Mouse (Mus musculus) heart, adult 18-20 months (tissue): ENCODE measurements around the gene Pgs1. TPM values are rescaled to one million over a fixed set of nuclear protein-coding genes. Genes with fewer than 3 reads are reported as not detected.

Source experiments
- DNase-seq, 2 experiments: peaks; one replicate each; pipeline ENCODE4 v3.0.0; 2021 to 2022; ENCODE audit warnings: mixed read lengths in 1 of 2
- total RNA-seq, 2 experiments: library from RNA; stranded (reverse); gene quantifications; 2 replicates each; pipeline ENCODE4 v1.2.3; 2021

Gene Pgs1
- total RNA-seq, 2 experiments from 2014 or later = 17.0 to 18.8 TPM

GRCm38 (mm10) chr11:117975211-117975967, 10.7 kb upstream of the Pgs1 start:
- DNase-seq = no peak

GRCm38 (mm10) chr11:117976081-117976582, 10.0 kb upstream of the Pgs1 start:
- peak; percentile 66 to 78 for DNase-seq

- no peak for DNase-seq
Observed at GRCm38 (mm10) chr11:117977694-117978360, 8.3 kb upstream of the Pgs1 start.

DNA sequence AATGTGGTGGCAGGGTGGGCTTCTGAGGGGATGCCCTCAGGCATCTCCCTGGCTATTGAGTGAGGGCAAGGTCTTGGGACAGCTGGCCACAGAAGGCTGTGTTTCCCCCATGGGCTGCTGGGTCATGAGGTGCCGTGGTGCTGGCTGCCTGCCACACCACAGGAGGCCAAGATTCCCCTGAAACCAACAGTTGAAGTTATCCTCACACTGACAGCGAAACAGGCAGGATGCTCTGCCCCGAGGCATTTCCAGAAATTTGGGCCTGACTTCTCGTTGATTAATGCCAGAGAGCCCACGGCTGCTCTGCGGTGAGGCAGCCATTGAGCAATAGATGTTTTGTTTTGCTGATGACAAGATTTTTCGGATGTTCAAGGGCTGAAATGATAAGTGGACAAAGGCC, 6.7 kb upstream of the Pgs1 start:
- no peak for DNase-seq

- DNase-seq = no peak
Observed at GRCm38 (mm10) chr11:117982426-117982825, 3.7 kb upstream of the Pgs1 start.

DNA sequence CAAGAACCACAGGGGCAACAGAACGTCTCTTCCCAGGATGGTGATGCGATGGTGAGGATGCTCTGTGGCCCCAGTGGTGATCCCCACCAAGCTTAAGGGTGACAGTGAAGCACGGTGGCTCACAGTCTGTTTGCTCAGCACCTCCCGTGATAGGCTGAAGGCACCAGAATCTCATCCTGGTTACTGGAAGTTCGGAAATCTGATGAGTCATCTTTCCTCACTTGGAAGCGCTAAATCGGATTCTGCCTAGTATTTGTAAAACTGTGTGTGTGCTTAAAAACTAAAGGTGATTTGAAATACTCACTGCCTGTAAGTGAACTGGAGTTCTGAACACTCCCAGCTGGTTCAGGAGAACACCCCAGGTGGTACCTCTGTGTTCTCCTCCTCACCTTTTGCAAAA, 2.3 kb upstream of the Pgs1 start:
- DNase-seq = no peak

- peak in 1 of 2 experiments; percentile 67 for DNase-seq
Observed at GRCm38 (mm10) chr11:117987032-117987451, 950 bp downstream of the Pgs1 start.

GRCm38 (mm10) chr11:117987968-117988367, 1.9 kb downstream of the Pgs1 start:
- no peak for DNase-seq

DNA sequence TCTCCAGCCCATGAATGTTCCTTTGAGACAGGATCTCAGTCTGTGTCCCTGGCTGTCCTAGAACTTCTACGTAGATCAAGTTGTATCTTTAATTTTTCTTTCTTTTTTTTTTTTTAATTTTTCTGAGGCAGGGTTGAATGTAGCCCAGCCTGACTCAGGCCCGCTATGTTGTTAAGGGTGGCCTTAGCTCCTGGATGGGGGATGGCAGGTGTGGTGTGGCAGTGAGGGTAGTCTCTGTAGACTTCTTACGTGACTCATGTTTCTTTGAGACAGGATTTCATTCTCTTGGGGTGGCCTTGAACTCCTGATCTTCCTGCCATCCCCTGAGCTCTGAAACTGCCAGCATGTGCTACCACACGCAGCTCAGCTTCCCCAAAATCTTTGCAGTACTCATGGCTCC, 3.1 kb downstream of the Pgs1 start:
- no peak for DNase-seq

- no peak for DNase-seq
Observed at GRCm38 (mm10) chr11:117989926-117990325, 3.8 kb downstream of the Pgs1 start.

DNA sequence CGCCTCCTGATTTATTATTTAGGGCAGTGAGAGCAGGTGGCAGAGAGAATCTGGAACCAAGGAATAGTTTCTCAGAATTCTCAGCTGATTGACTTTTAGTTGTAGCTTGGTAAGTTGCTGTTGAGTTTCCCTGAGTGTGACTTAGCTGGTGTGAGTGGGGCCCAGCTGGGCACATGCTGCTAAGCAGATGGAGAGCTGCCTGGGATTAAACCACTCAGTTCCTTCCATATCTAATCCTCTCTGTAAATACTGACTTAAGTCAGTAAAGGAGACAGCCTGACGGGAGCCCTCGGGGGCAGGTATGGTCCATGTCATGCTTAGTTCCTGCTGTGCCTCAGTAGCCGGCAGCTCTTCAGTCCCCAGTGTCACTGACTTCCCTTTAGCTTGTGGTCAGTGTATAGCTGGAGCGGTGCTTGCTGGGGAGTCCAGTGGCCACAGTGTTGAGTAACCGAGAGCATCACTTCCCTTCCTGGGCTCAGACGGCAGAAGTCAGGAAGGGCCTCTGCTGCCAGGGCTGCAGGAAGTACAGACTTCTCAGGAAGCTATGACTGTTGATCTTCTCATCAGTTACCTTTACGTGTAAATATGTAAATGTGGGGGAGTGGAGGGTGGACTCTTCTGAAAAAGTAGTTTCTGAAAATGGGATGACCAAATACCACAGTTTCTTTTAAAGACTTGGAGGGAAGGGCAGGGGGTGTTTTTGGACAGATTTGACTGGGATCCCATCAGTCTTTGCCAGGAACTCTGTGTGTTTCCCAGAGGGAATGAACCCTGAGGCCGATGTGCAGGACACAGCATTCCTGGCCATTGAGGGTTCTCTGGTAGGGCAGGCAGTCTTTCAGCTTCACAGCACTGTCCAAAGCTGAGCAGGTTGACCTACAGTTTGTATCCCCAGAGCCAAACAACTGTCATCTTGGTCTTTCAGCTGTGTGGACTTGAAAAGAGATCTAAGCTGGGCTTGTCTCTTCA, 5.7 kb downstream of the Pgs1 start:
- DNase-seq = peak; percentile 41 to 78

GRCm38 (mm10) chr11:117993190-117994175, 7.4 kb downstream of the Pgs1 start:
- DNase-seq = peak in 1 of 2 experiments; percentile 5

GRCm38 (mm10) chr11:117994250-117995057, 8.4 kb downstream of the Pgs1 start:
- peak; percentile 64 to 74 for DNase-seq

DNA sequence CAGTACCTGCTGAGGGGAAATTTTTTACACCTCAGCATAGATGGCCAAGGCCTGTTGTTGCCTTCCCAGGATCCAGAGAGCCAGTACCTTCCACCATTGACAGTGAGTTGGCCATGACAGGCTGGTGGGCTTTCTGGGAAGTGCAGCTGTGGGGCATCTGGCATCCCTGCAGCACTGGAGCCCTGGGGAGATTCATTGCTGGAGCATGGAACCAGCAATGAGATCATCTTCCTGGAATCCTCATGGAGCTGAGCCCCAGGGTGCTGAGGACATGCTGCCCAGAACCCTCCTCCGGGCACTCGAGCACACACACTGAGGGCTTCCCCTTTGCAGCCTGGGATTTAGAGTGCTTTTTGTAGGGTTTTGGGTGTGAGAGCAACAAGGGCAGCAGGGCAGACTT, 9.2 kb downstream of the Pgs1 start:
- no peak for DNase-seq

GRCm38 (mm10) chr11:117995661-117996060, 9.6 kb downstream of the Pgs1 start:
- DNase-seq = no peak

GRCm38 (mm10) chr11:117996066-117996465, 10.0 kb downstream of the Pgs1 start:
- DNase-seq = no peak

DNA sequence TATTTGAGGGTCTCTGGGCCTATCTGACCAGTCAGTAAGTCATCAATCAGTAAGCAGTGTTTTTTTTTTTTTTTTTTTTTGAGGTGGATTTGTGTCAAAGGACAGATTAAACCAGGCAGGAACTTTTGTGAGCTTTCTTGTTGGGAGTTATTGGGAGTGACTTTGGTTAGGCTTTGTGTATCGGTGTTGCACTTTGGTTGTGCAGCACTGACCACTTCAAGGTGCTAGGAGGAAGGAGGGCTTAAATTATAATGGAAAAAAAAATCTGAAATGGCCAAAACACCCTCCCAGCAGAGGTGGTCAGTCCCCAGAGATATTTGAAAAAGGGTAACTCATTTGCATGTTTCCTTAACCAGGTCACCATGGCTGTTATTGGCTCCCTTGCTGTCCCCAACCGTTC, 11.0 kb downstream of the Pgs1 start:
- no peak for DNase-seq

DNA sequence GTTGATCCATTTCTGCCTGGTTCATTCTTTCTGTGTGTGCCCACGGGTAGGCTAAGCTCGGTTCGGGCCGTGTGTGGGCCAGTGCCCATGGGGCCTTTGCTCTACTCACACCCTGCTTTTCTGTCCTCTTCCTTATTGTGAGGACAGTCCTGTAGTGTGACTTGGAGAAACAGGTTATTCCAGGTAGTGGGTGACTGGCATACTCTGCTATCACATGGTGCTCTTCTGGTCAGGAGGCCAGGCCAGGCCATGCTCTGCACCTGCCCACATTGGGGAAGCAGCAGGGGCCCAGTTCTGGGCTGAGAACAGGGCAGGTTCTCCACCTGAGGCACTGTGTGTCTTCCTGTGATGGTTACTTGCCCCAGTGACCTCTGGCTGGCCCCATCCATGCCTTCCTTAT, 12.3 kb downstream of the Pgs1 start:
- no peak for DNase-seq

DNA sequence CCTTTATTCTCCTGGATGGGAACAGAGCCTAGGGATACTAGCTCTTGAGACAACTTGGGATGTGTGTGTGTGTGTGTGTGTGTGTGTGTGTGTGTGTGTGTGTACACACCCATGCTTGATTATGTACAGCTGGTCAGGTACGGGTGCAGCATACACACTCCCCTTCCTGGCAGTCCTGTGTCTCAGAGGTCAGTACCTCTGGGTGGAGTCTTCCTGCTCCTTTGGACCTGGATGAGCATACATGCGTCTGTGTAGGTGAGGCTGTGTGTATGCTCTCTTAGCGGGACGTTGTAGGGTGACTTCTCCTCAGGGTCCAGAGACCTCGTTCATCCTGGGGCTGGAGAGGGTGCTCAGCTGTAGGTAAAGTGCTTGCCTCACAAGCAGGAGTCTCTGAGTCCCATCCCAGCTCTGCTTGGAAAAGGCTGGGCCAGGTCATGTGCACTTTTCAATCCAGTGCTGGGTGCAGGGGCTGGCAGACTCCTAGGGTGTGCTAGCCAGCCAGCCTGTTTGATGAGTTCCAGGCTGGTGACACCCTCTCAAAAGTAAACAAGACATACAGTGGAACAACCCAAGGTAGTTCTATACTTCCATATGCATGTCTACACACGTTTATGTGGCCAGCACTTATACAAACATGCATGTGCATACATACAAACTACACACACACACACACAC, 13.3 kb downstream of the Pgs1 start:
- DNase-seq = peak; percentile 35 to 58

- no peak for DNase-seq
Observed at GRCm38 (mm10) chr11:118000083-118000482, 14.0 kb downstream of the Pgs1 start.
